Mouse (Mus musculus): ENCODE data around the gene Dapk1. TPM values are rescaled to one million over a fixed set of nuclear protein-coding genes. Genes with fewer than 3 reads are reported as not detected.

The Dapk1 gene
- polyA plus RNA-seq (2012) = not detected in 2 replicates

- TF ChIP-seq GATA1 (IDR thresholded peaks at IDR 0.05; ENCODE audit: low read length) = no peak
Measured at GRCm38 (mm10) chr13:60601436-60602415, at the start of gene Dapk1. Gene Dapk1 (plus strand): TSS chr13:60601947.

- TF ChIP-seq GATA1 (IDR thresholded peaks at IDR 0.05; ENCODE audit: low read length) = no peak
Measured at GRCm38 (mm10) chr13:60553326-60553725, 48.4 kb upstream of the Dapk1 start.

GRCm38 (mm10) chr13:60556476-60556875, 45.3 kb upstream of the Dapk1 start:
- TF ChIP-seq GATA1 (IDR thresholded peaks at IDR 0.05; ENCODE audit: low read length) = no peak

GRCm38 (mm10) chr13:60556911-60557310, 44.8 kb upstream of the Dapk1 start:
- no peak for TF ChIP-seq GATA1 (IDR thresholded peaks at IDR 0.05; ENCODE audit: low read length)

- TF ChIP-seq GATA1 (IDR thresholded peaks at IDR 0.05; ENCODE audit: low read length) = no peak
Measured at GRCm38 (mm10) chr13:60564303-60564702, 37.4 kb upstream of the Dapk1 start.

- no peak for TF ChIP-seq GATA1 (IDR thresholded peaks at IDR 0.05; ENCODE audit: low read length)
Measured at GRCm38 (mm10) chr13:60568934-60569548, 32.7 kb upstream of the Dapk1 start.

- no peak for TF ChIP-seq GATA1 (IDR thresholded peaks at IDR 0.05; ENCODE audit: low read length)
Measured at GRCm38 (mm10) chr13:60569549-60569941, 32.2 kb upstream of the Dapk1 start.

GRCm38 (mm10) chr13:60573541-60573940, 28.2 kb upstream of the Dapk1 start:
- no peak for TF ChIP-seq GATA1 (IDR thresholded peaks at IDR 0.05; ENCODE audit: low read length)

GRCm38 (mm10) chr13:60573971-60574370, 27.8 kb upstream of the Dapk1 start:
- no peak for TF ChIP-seq GATA1 (IDR thresholded peaks at IDR 0.05; ENCODE audit: low read length)

GRCm38 (mm10) chr13:60578541-60578940, 23.2 kb upstream of the Dapk1 start:
- no peak for TF ChIP-seq GATA1 (IDR thresholded peaks at IDR 0.05; ENCODE audit: low read length)

GRCm38 (mm10) chr13:60594866-60595265, 6.9 kb upstream of the Dapk1 start:
- TF ChIP-seq GATA1 (IDR thresholded peaks at IDR 0.05; ENCODE audit: low read length) = no peak

GRCm38 (mm10) chr13:60595519-60595918, 6.2 kb upstream of the Dapk1 start:
- TF ChIP-seq GATA1 (IDR thresholded peaks at IDR 0.05; ENCODE audit: low read length) = no peak

- TF ChIP-seq GATA1 (IDR thresholded peaks at IDR 0.05; ENCODE audit: low read length) = no peak
Measured at GRCm38 (mm10) chr13:60602416-60603251, 887 bp downstream of the Dapk1 start.

GRCm38 (mm10) chr13:60603252-60603562, 1.5 kb downstream of the Dapk1 start:
- no peak for TF ChIP-seq GATA1 (IDR thresholded peaks at IDR 0.05; ENCODE audit: low read length)

- no peak for TF ChIP-seq GATA1 (IDR thresholded peaks at IDR 0.05; ENCODE audit: low read length)
Measured at GRCm38 (mm10) chr13:60607411-60607810, 5.7 kb downstream of the Dapk1 start.

All from G1E-ER4 (cell line).